Mouse (Mus musculus) effector memory CD4-positive, alpha-beta T cell, adult 7 months (primary cell): ENCODE results near the gene Lin7b. TPM values are rescaled to one million over a fixed set of nuclear protein-coding genes. Genes with fewer than 3 reads are reported as not detected.

Experiments
- polyA plus RNA-seq: library from polyadenylated mRNA; unstranded; fragments of 100-300 nt; shearing (Covaris generic); gene quantifications from one replicate; pipeline ENCODE4 v1.2.1, GENCODE M21; 2017

Lin7b gene
- not detected for polyA plus RNA-seq

DNA sequence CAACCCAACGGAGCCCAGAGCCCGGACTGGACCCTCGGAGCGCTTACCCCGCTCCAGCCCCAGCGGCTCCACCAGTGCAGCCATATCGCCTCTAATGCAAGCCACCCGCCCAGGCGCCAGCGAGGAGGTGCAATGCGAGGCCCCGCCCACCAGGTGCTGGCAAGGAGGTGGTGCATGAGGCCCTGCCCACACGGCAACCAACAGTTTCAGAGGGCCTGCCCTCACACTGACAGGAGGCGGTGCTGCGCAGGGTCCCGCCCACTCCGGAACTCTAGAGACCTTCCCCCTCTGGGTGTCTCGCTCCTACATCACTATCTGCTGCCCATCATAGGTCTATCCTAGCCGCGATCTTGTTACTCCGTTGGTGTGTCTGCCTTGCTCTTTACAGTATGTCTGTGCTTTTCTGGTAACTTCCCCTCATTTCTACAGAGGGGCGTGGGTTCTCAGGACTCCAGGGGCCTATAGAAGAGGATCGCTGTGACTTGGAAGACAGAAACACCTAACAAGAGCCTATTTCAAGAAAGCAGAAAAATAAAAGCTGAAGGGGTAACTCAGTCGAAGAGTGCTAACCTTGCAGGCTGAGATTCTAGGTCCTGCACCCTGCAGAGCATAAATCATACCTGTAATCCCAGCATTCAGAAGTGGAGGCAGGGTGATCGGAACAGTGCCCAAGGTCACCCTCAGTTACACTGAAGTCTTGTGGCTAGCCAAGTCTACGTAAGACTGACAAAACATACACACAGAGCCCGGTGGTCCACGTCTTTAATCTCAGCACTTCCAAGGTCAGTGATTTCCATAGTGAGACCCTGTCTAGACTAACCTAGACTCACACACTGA, at the start of gene Lin7b:
Gene Lin7b (minus strand): TSS at position 109 of the 837 bp plus-strand sequence.

GRCm38 (mm10) chr7:45413113-45413863, 42.9 kb upstream of the Lin7b start, which contains the start of gene Ntf5:
Ntf5 (plus strand) TSS chr7:45413695.

DNA sequence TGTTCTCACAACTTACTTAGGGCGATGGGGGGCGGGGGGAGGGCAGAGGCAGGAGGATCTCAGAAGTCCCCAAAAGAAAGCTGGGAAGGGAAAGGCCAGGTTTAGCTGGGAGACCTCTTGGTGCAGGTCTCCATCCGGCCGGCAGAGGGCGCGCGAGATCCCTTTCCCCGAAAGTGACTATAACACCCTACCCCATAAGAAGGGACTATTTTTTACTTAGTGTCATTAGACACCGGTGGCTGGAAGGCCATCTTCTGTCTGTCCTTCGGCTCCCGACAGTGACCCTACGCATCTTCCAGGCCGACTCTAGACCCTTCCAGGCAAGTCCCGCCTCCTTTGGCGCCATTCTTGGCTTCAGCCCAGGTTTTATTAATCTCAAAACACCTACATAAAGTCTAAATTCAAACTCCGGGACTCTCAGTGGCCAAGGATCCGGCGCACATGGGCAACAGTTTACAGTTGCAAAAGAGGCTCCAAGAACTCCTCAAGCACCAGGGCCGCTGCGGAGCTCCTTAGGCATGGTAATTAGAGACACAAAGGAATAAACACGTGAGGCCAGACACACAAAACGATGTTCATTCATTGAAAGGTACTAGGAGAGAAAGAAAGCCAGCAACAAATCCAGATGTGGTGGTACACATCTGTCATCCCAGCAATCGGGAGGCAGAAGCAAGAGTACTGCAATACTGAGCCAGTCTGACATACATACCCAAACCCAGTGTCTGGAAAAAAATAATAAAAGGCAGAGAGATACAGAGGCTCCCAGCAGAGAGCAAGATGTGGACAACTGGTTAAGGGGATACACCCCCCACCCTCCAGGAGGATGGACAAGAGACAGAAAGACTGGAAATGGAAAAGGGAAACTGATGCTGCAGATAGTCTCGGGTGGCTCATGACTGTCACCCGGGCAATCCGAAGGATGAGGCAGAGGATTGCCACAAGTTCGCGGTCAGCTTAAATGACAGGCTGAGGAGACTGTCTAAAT, 35.0 kb upstream of the Lin7b start, which contains the start of gene Kcna7:
Gene Kcna7 (plus strand): TSS at position 563 of the 985 bp plus-strand sequence.

GRCm38 (mm10) chr7:45395578-45396336, 25.4 kb upstream of the Lin7b start, which contains the start of gene Snrnp70:
Snrnp70 (minus strand) TSS chr7:45395742.

DNA sequence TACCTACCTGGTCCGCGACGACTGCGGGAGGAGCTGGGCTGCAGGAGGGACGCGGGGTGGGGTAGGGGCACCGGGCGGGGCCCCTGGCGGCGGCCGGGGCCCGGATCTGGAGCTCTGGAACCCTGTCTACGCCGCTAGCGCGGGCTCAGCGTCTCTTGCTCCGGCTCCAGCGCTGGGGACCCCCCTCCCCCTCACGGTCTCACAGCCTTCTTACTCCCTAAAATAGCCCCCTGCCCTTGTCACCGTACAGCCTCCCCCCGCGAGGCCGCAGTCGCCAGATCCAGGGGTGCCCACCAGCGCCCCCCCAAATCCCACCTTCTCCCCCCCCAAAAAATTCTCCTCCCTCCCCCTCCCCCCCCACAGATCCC, 3.7 kb downstream of the Lin7b start, which contains the start of gene Ppfia3:
Gene Ppfia3 (minus strand): TSS at position 368 of the 368 bp plus-strand sequence.

GRCm38 (mm10) chr7:45335056-45335455, 35.3 kb downstream of the Lin7b start, which contains the start of gene Hrc:
Hrc (plus strand) TSS chr7:45335290.

GRCm38 (mm10) chr7:45333431-45333982, 36.9 kb downstream of the Lin7b start, which contains the start of gene Trpm4:
Trpm4 (minus strand) TSS chr7:45333780.

Other genes starting within 250 kb of the Lin7b start
- gene Rps11, start 246.1 kb downstream of the Lin7b start, polyA plus RNA-seq: 1,883 TPM
- 3,183 TPM for gene Rpl13a, start 241.8 kb downstream of the Lin7b start, polyA plus RNA-seq
- gene Gm45713, start 234.4 kb downstream of the Lin7b start, polyA plus RNA-seq: not detected
- 165 TPM for gene Flt3l, start 234.2 kb downstream of the Lin7b start, polyA plus RNA-seq
- 28.2 TPM for gene Pih1d1, start 216.3 kb downstream of the Lin7b start, polyA plus RNA-seq
- 36.2 TPM for gene Aldh16a1, start 216.0 kb downstream of the Lin7b start, polyA plus RNA-seq
- gene Slc17a7, start 206.6 kb downstream of the Lin7b start, polyA plus RNA-seq: not detected
- gene Gfy, start 191.0 kb downstream of the Lin7b start, polyA plus RNA-seq: not detected
- gene Pth2, start 189.6 kb downstream of the Lin7b start, polyA plus RNA-seq: not detected
- 0.95 TPM for gene Ccdc155, start 165.7 kb downstream of the Lin7b start, polyA plus RNA-seq
- gene Dkkl1, start 158.4 kb downstream of the Lin7b start, polyA plus RNA-seq: 66.4 TPM
- gene Tead2, start 154.8 kb downstream of the Lin7b start, polyA plus RNA-seq: 1.7 TPM
- 386 TPM for gene Cd37, start 131.5 kb downstream of the Lin7b start, polyA plus RNA-seq
- not detected for gene Slc6a16, start 129.5 kb downstream of the Lin7b start, polyA plus RNA-seq
- 0.93 TPM for gene Slc6a21, start 93.1 kb downstream of the Lin7b start, polyA plus RNA-seq
- gene Trpm4, start 36.8 kb downstream of the Lin7b start, polyA plus RNA-seq: 5.0 TPM
- not detected for gene Hrc, start 35.3 kb downstream of the Lin7b start, polyA plus RNA-seq
- 0.12 TPM for gene Ppfia3, start 3.6 kb downstream of the Lin7b start, polyA plus RNA-seq
- gene Snrnp70, start 25.2 kb upstream of the Lin7b start, polyA plus RNA-seq: 211 TPM
- gene Kcna7, start 35.1 kb upstream of the Lin7b start, polyA plus RNA-seq: not detected
- 0.60 TPM for gene Ntf5, start 43.1 kb upstream of the Lin7b start, polyA plus RNA-seq
- not detected for gene Lhb, start 50.2 kb upstream of the Lin7b start, polyA plus RNA-seq
- 3.2 TPM for gene Gys1, start 64.3 kb upstream of the Lin7b start, polyA plus RNA-seq
- gene Ruvbl2, start 67.5 kb upstream of the Lin7b start, polyA plus RNA-seq: 32.3 TPM
- gene Ftl1, start 89.3 kb upstream of the Lin7b start, polyA plus RNA-seq: 2,366 TPM
- gene Bax, start 96.3 kb upstream of the Lin7b start, polyA plus RNA-seq: 236 TPM
- 1.3 TPM for gene Tulp2, start 111.3 kb upstream of the Lin7b start, polyA plus RNA-seq
- gene Gm45808, start 116.2 kb upstream of the Lin7b start, polyA plus RNA-seq: 0.89 TPM
- gene Dhdh, start 118.2 kb upstream of the Lin7b start, polyA plus RNA-seq: 0.80 TPM
- gene Nucb1, start 139.8 kb upstream of the Lin7b start, polyA plus RNA-seq: 218 TPM
- gene Ppp1r15a, start 155.7 kb upstream of the Lin7b start, polyA plus RNA-seq: 751 TPM
- 1.3 TPM for gene Plekha4, start 155.7 kb upstream of the Lin7b start, polyA plus RNA-seq
- gene Hsd17b14, start 184.3 kb upstream of the Lin7b start, polyA plus RNA-seq: 2.0 TPM
- 38.0 TPM for gene Bcat2, start 199.6 kb upstream of the Lin7b start, polyA plus RNA-seq
- not detected for gene Fgf21, start 244.9 kb upstream of the Lin7b start, polyA plus RNA-seq
- 1.2 TPM for gene Fut1, start 246.7 kb upstream of the Lin7b start, polyA plus RNA-seq